Comparison of ENCODE assay signal across 21 mouse cellular contexts in genomic region chr3:157901721-157902120, GRCm38 (mm10). TPM values are rescaled to one million over a fixed set of nuclear protein-coding genes. Genes with fewer than 3 reads are reported as not detected.
"Had no signal": no experiment of that assay in that cellular context is flagged by ENCODE, and none has a peak within 500 bp of the region (broad histone marks: within the 10 kb centered on the region; RNA-seq: fewer than 3 reads in every experiment).

No protein-coding gene starts in this region.

- H3K9me3 ChIP-seq: liver, embryonic 13.5 days; midbrain, embryonic 12.5 days; neural tube, embryonic 13.5 days had no signal

- H3K36me3 ChIP-seq: midbrain, embryonic 12.5 days; neural tube, embryonic 13.5 days had no signal

- H3K27me3 ChIP-seq: liver, embryonic 13.5 days; midbrain, embryonic 12.5 days; neural tube, embryonic 13.5 days had no signal

- H3K27ac ChIP-seq: kidney, postnatal 0 days; layer of hippocampus, adult 2 months; left cerebral cortex, adult 2 months; liver, embryonic 13.5 days; macrophage; midbrain, embryonic 12.5 days; neural tube, embryonic 13.5 days had no signal

- H3K9ac ChIP-seq: liver, embryonic 13.5 days; lung, embryonic 14.5 days; midbrain, embryonic 12.5 days; neural tube, embryonic 13.5 days had no signal

- DNase-seq: kidney, adult 11 months; kidney, adult 8-10 months; kidney, postnatal 25 days; layer of hippocampus, adult 9-11 months; layer of hippocampus, postnatal 36 days; liver, embryonic 13.5 days; lung, embryonic 14.5 days; retina, postnatal 1 day; right cerebral cortex, postnatal 25 days; thymus, postnatal 25 days had no signal

- H3K4me1 ChIP-seq: liver, embryonic 13.5 days; midbrain, embryonic 12.5 days; neural tube, embryonic 13.5 days had no signal

- ATAC-seq: lung, postnatal 0 days; midbrain, embryonic 16.5 days had no signal

- H3K4me3 ChIP-seq: layer of hippocampus, adult 2 months; left cerebral cortex, adult 2 months; liver, embryonic 13.5 days; midbrain, embryonic 12.5 days; myocyte; neural tube, embryonic 13.5 days had no signal

- H3K4me2 ChIP-seq: liver, embryonic 13.5 days; lung, embryonic 14.5 days; midbrain, embryonic 12.5 days; neural tube, embryonic 13.5 days had no signal

RNA-seq across cellular contexts. Expression of gene Cth, which starts 23.2 kb away (rescaled TPM):
- total RNA-seq: monocyte, adult 5-6 weeks; neutrophil, adult 5-6 weeks had no signal
- polyA plus RNA-seq: macrophage had no signal
